Mouse (Mus musculus) MEL (cell line): ENCODE data around the gene C1rl. TPM values are rescaled to one million over a fixed set of nuclear protein-coding genes. Genes with fewer than 3 reads are reported as not detected.
A peak's percentile ranks its signal among the peaks of the same experiment; 100 is the strongest.

Experiments
- DNase-seq: peaks from one replicate; pipeline ENCODE4 v3.0.0; 2011; ENCODE audit warnings: low read depth, low spot score
- H3K27ac ChIP-seq: 2 replicates; pipeline ENCODE4 v1.5.1; 2012; ENCODE audit warnings: low read depth, mild to moderate bottlenecking, control low read depth, low read length, moderate library complexity; ENCODE audit not compliant: control insufficient read depth
- H3K27me3 ChIP-seq, 2 experiments: fragments of 150-350 bp in 1 of 2; sonication (generic) in 1 of 2; 2 replicates each; pipeline ENCODE4 v1.6.1; 2012; ENCODE audit warnings: low read length in 2 of 2, mild to moderate bottlenecking in 2 of 2, improper control_type of control experiment in 1 of 2, moderate library complexity in 1 of 2; ENCODE audit not compliant: insufficient read depth in 2 of 2, control insufficient read depth in 1 of 2
- H3K36me3 ChIP-seq, 2 experiments: 2 replicates each; pipeline ENCODE4 v1.6.1; 2012 to 2014; ENCODE audit warnings: low read length in 2 of 2, improper control_type of control experiment in 1 of 2, inconsistent platforms in 1 of 2, mild to moderate bottlenecking in 1 of 2; ENCODE audit not compliant: insufficient read depth in 2 of 2, control insufficient read depth in 1 of 2
- H3K4me1 ChIP-seq, 2 experiments: fragments of 150-350 bp in 1 of 2; sonication (generic) in 1 of 2; 2 replicates each; pipeline ENCODE4 v1.6.1; 2012; ENCODE audit warnings: low read length in 2 of 2, improper control_type of control experiment in 1 of 2, mild to moderate bottlenecking in 1 of 2; ENCODE audit not compliant: insufficient read depth in 2 of 2, control insufficient read depth in 1 of 2
- H3K4me3 ChIP-seq, 2 experiments: fragments of 150-350 bp in 1 of 2; sonication (generic) in 1 of 2; 2 replicates each; pipeline ENCODE4 v1.5.1; 2012; ENCODE audit warnings: low read depth in 2 of 2, low read length in 2 of 2, mild to moderate bottlenecking in 2 of 2, moderate library complexity in 2 of 2, control low read depth in 1 of 2, improper control_type of control experiment in 1 of 2; ENCODE audit not compliant: control insufficient read depth in 1 of 2, insufficient read depth in 1 of 2
- H3K79me2 ChIP-seq: 2 replicates; pipeline ENCODE4 v1.6.1; 2012; ENCODE audit warnings: mild to moderate bottlenecking, low read length, moderate library complexity; ENCODE audit not compliant: control insufficient read depth, poor library complexity, insufficient read depth
- H3K9ac ChIP-seq: 2 replicates; pipeline ENCODE4 v1.6.1; 2012; ENCODE audit warnings: low read depth, mild to moderate bottlenecking, control low read depth, low read length, moderate library complexity; ENCODE audit not compliant: control insufficient read depth, poor library complexity, severe bottlenecking
- H3K9me3 ChIP-seq: fragments of 150-350 bp; sonication (generic); replicated peaks from 2 replicates; pipeline ENCODE4 v1.6.1; 2012; ENCODE audit warnings: mild to moderate bottlenecking, low read length, improper control_type of control experiment, moderate library complexity; ENCODE audit not compliant: insufficient read depth
- BHLHE40 ChIP-seq: IDR thresholded peaks from 2 replicates; pipeline ENCODE4 v1.6.1; 2012; ENCODE audit warnings: low read depth, mild to moderate bottlenecking, inconsistent platforms, low read length, improper control_type of control experiment, borderline replicate concordance
- CHD1 ChIP-seq: IDR thresholded peaks from 2 replicates; pipeline ENCODE4 v1.6.1; 2012; ENCODE audit warnings: low read depth, mild to moderate bottlenecking, inconsistent platforms, low read length, improper control_type of control experiment
- CHD2 ChIP-seq: IDR thresholded peaks from 2 replicates; pipeline ENCODE4 v1.6.1; 2011; ENCODE audit warnings: low read length, improper control_type of control experiment
- E2F4 ChIP-seq: IDR thresholded peaks from 2 replicates; pipeline ENCODE4 v1.6.1; 2011; ENCODE audit warnings: low read depth, low read length, improper control_type of control experiment, borderline replicate concordance
- ELF1 ChIP-seq: IDR thresholded peaks from 2 replicates; pipeline ENCODE4 v1.6.1; 2014; ENCODE audit warnings: low read depth, mild to moderate bottlenecking, inconsistent platforms, low read length, improper control_type of control experiment, moderate library complexity
- EP300 ChIP-seq, 2 experiments: IDR thresholded peaks; 2 replicates each; pipeline ENCODE4 v1.6.1; 2011; ENCODE audit warnings: improper control_type of control experiment in 2 of 2, low read length in 2 of 2, low read depth in 1 of 2, mild to moderate bottlenecking in 1 of 2
- ETS1 ChIP-seq: IDR thresholded peaks from 2 replicates; pipeline ENCODE4 v1.6.1; 2012; ENCODE audit warnings: low read depth, mild to moderate bottlenecking, inconsistent platforms, low read length, improper control_type of control experiment, moderate library complexity
- GABPA ChIP-seq: IDR thresholded peaks from 2 replicates; pipeline ENCODE4 v1.6.1; 2012; ENCODE audit warnings: low read depth, mild to moderate bottlenecking, inconsistent platforms, low read length, improper control_type of control experiment, moderate library complexity
- JUND ChIP-seq: IDR thresholded peaks from 2 replicates; pipeline ENCODE4 v1.6.1; 2011; ENCODE audit warnings: low read depth, mild to moderate bottlenecking, improper control_type of control experiment, low read length
- KAT2A ChIP-seq: conservative IDR thresholded peaks from 2 replicates; pipeline ENCODE4 v1.6.1; 2012; ENCODE audit warnings: low read depth, low read length, improper control_type of control experiment, inconsistent platforms
- MAFK ChIP-seq: IDR thresholded peaks from 2 replicates; pipeline ENCODE4 v1.6.1; 2011; ENCODE audit warnings: low read depth, mild to moderate bottlenecking, low read length, improper control_type of control experiment, borderline replicate concordance
- MAX ChIP-seq: IDR thresholded peaks from 2 replicates; pipeline ENCODE4 v1.6.1; 2011; ENCODE audit warnings: low read length, improper control_type of control experiment
- MAZ ChIP-seq: IDR thresholded peaks from 2 replicates; pipeline ENCODE4 v1.6.1; 2012; ENCODE audit warnings: low read depth, mild to moderate bottlenecking, inconsistent platforms, low read length, improper control_type of control experiment
- MEF2A ChIP-seq: IDR thresholded peaks from 2 replicates; pipeline ENCODE4 v1.6.1; 2014; ENCODE audit warnings: low read depth, mild to moderate bottlenecking, inconsistent platforms, low read length, improper control_type of control experiment; ENCODE audit not compliant: poor library complexity, insufficient replicate concordance, severe bottlenecking; ENCODE audit errors: extremely low read depth
- MXI1 ChIP-seq: IDR thresholded peaks from 2 replicates; pipeline ENCODE4 v1.6.1; 2011; ENCODE audit warnings: mild to moderate bottlenecking, low read depth, low read length, improper control_type of control experiment
- MYC ChIP-seq: IDR thresholded peaks from 2 replicates; pipeline ENCODE4 v1.6.1; 2011; ENCODE audit warnings: low read depth, mild to moderate bottlenecking, low read length, improper control_type of control experiment, moderate library complexity
- NELFE ChIP-seq: IDR thresholded peaks from 2 replicates; pipeline ENCODE4 v1.6.1; 2011; ENCODE audit warnings: low read depth, low read length, improper control_type of control experiment
- POLR2A ChIP-seq, 2 experiments: IDR thresholded peaks; 2 replicates each; pipeline ENCODE4 v1.6.1; 2011 to 2012; ENCODE audit warnings: low read length in 2 of 2, mild to moderate bottlenecking in 2 of 2, control low read depth in 1 of 2, improper control_type of control experiment in 1 of 2, low read depth in 1 of 2, moderate library complexity in 1 of 2; ENCODE audit not compliant: control insufficient read depth in 1 of 2, insufficient read depth in 1 of 2, poor library complexity in 1 of 2
- POLR2AphosphoS2 ChIP-seq: IDR thresholded peaks from 2 replicates; pipeline ENCODE4 v1.6.1; 2011; ENCODE audit warnings: low read length, improper control_type of control experiment
- POLR2AphosphoS5 ChIP-seq: IDR thresholded peaks from 2 replicates; pipeline ENCODE4 v1.6.1; 2012; ENCODE audit warnings: low read depth, borderline replicate concordance, mild to moderate bottlenecking, inconsistent platforms, low read length, moderate library complexity, mixed read lengths
- RCOR1 ChIP-seq: IDR thresholded peaks from 2 replicates; pipeline ENCODE4 v1.6.1; 2012; ENCODE audit warnings: low read depth, mild to moderate bottlenecking, inconsistent platforms, low read length, improper control_type of control experiment
- SIN3A ChIP-seq: IDR thresholded peaks from 2 replicates; pipeline ENCODE4 v1.6.1; 2012; ENCODE audit warnings: low read length, improper control_type of control experiment, inconsistent platforms
- SMC3 ChIP-seq: IDR thresholded peaks from 2 replicates; pipeline ENCODE4 v1.6.1; 2011; ENCODE audit warnings: low read depth, low read length, improper control_type of control experiment
- TAL1 ChIP-seq: IDR thresholded peaks from 2 replicates; pipeline ENCODE4 v1.6.1; 2012; ENCODE audit warnings: mild to moderate bottlenecking, inconsistent platforms, low read length, moderate library complexity, mixed read lengths
- TCF12 ChIP-seq: IDR thresholded peaks from 2 replicates; pipeline ENCODE4 v1.6.1; 2014; ENCODE audit warnings: low read depth, mild to moderate bottlenecking, inconsistent platforms, low read length, improper control_type of control experiment, moderate library complexity
- USF1 ChIP-seq: IDR thresholded peaks from 2 replicates; pipeline ENCODE4 v1.6.1; 2014; ENCODE audit warnings: low read depth, mild to moderate bottlenecking, inconsistent platforms, low read length, improper control_type of control experiment, moderate library complexity
- ZC3H11A ChIP-seq: IDR thresholded peaks from 2 replicates; pipeline ENCODE4 v1.6.1; 2012; ENCODE audit warnings: low read depth, mild to moderate bottlenecking, inconsistent platforms, low read length, improper control_type of control experiment
- ZMIZ1 ChIP-seq: IDR thresholded peaks from 2 replicates; pipeline ENCODE4 v1.6.1; 2012; ENCODE audit warnings: low read depth, mild to moderate bottlenecking, inconsistent platforms, low read length, improper control_type of control experiment, moderate library complexity
- polyA plus RNA-seq, 2 experiments: library from polyadenylated mRNA; stranded (reverse) in 1 of 2; unstranded in 1 of 2; fragments of >175 nt in 1 of 2; fragments of >200 nt in 1 of 2; gene quantifications; 2 replicates each; pipeline versions ENCODE4 v1.2.1 to v1.2.4; 2012; ENCODE audit warnings: low replicate concordance in 2 of 2, low read depth in 1 of 2; ENCODE audit not compliant: insufficient read length in 2 of 2, insufficient read depth in 1 of 2, missing spikeins in 1 of 2
- total RNA-seq: library from RNA; depleted of rRNA; stranded (reverse); fragments of 300-350 nt; gene quantifications from 2 replicates; pipeline ENCODE4 v1.2.3, GENCODE M21; 2012

C1rl gene
- total and polyA plus RNA-seq, 3 experiments: 1.2 to 2.6 TPM; not detected in 1

DNA sequence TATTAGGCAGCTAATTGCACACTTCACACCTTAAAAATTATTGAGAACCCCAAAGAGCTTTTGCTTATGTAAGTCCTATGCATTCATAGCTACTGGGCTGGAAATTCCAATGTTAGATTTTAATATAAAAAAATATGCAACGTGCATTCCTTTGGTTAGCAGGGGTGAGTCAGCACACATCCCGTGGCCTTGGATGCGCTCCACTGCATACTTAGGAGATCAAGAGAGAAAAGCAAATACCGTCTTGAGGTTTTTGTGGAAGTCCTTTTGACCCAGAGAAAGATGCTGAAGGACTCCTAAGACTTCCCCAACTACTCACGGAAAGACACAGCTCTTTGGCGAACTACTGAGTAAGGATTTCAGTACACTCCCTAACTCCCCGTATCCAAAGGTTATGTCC, 8.1 kb upstream of the C1rl start (continued):
- TF ChIP-seq MEF2A (no peak), ELF1 (no peak), NELFE (no peak)

GRCm38 (mm10) chr6:124485414-124486144, 7.3 kb upstream of the C1rl start:
- no peaks in the 10 kb centered on the region; the same call in 1 of the 2 replicates for H3K79me2 ChIP-seq
- peaks cover 0 to 12% of the 10 kb centered on the region in 2 experiments; a peak in 2 of 4 replicates for H3K36me3 ChIP-seq
- H3K4me3 ChIP-seq: no peak overlapping the region
- no peak for DNase-seq
- TF ChIP-seq EP300 (IDR thresholded peaks at IDR 0.05; ENCODE audit: low read depth in 1 of 2, low read length in 2 of 2): no peak
- TF ChIP-seq POLR2A (IDR thresholded peaks at IDR 0.05; ENCODE audit: control insufficient read depth in 1 of 2, insufficient read depth in 1 of 2, low read depth in 1 of 2, low read length in 2 of 2, poor library complexity in 1 of 2): no peak
- no peak for TF ChIP-seq RCOR1
- TF ChIP-seq NELFE: no peak
- TF ChIP-seq GABPA: no peak
- TF ChIP-seq SIN3A: no peak
- TF ChIP-seq CHD2: no peak
- TF ChIP-seq CHD1: no peak
- no peak for TF ChIP-seq ETS1
- no peak for TF ChIP-seq SMC3
- TF ChIP-seq, all 39 proteins: peak for 0
- peaks cover 2 to 23% of the 10 kb centered on the region in 2 experiments for H3K4me1 ChIP-seq
- H3K27me3 ChIP-seq: no peaks in the 10 kb centered on the region
- H3K9ac ChIP-seq: no peak overlapping the region
- H3K9me3 ChIP-seq: no peaks in the 10 kb centered on the region
- no peak overlapping the region for H3K27ac ChIP-seq

GRCm38 (mm10) chr6:124487509-124487908, 5.4 kb upstream of the C1rl start:
- DNase-seq: peak; percentile 51
- Histone ChIP-seq H3K27me3 (no peaks in the 10 kb centered on the region), H3K9me3 (no peaks in the 10 kb centered on the region), H3K9ac (no peak overlapping the region), H3K4me3 (no peak overlapping the region), H3K36me3 (peaks cover 0 to 7% of the 10 kb centered on the region in 2 experiments; a peak in 2 of 4 replicates), H3K4me1 (peaks cover 3 to 11% of the 10 kb centered on the region in 2 experiments), H3K27ac (no peak overlapping the region), H3K79me2 (no peaks in the 10 kb centered on the region)
- TF ChIP-seq BHLHE40: no peak
- TF ChIP-seq ELF1: no peak
- TF ChIP-seq POLR2AphosphoS2: no peak
- no peak for TF ChIP-seq MYC
- TF ChIP-seq USF1: no peak
- TF ChIP-seq MAX: no peak
- TF ChIP-seq MXI1: no peak
- TF ChIP-seq KAT2A: no peak
- no peak for TF ChIP-seq JUND
- no peak for TF ChIP-seq MAZ
- TF ChIP-seq TAL1: 0 out of 2 replicates have a peak, but pooled peaks have one; percentile 22
- TF ChIP-seq NELFE: no peak
- no peak for TF ChIP-seq ZC3H11A
- no peak for TF ChIP-seq TCF12
- TF ChIP-seq E2F4: no peak
- no peak for TF ChIP-seq MAFK
- TF ChIP-seq ETS1: peak; percentile 47; the same call in 1 of the 2 replicates
- TF ChIP-seq ZMIZ1: no peak
- TF ChIP-seq POLR2A (IDR thresholded peaks at IDR 0.05; ENCODE audit: control insufficient read depth in 1 of 2, insufficient read depth in 1 of 2, low read depth in 1 of 2, low read length in 2 of 2, poor library complexity in 1 of 2): no peak
- TF ChIP-seq SIN3A: no peak
- TF ChIP-seq POLR2AphosphoS5: no peak
